Mouse (Mus musculus): ENCODE data around the gene Syne3. TPM values are rescaled to one million over a fixed set of nuclear protein-coding genes. Genes with fewer than 3 reads are reported as not detected.
A peak's percentile ranks its signal among the peaks of the same experiment; 100 is the strongest.

Syne3 gene
- total RNA-seq, 2 experiments from 2014 or later: 9.1 to 9.5 TPM

- no peak for DNase-seq
Measured at GRCm38 (mm10) chr12:104892245-104892644, 117.4 kb downstream of the Syne3 start.

GRCm38 (mm10) chr12:104890066-104890465, 119.5 kb downstream of the Syne3 start:
- DNase-seq: no peak

- no peak for DNase-seq
Measured at GRCm38 (mm10) chr12:104886104-104886503, 123.5 kb downstream of the Syne3 start.

- DNase-seq: no peak
Measured at GRCm38 (mm10) chr12:104882533-104882932, 127.1 kb downstream of the Syne3 start.

GRCm38 (mm10) chr12:104882061-104882460, 127.5 kb downstream of the Syne3 start:
- no peak for DNase-seq

- DNase-seq: no peak
Measured at GRCm38 (mm10) chr12:104881518-104882060, 128.0 kb downstream of the Syne3 start.

- DNase-seq: no peak
Measured at GRCm38 (mm10) chr12:104880367-104880766, 129.2 kb downstream of the Syne3 start.

Small RNA genes within 50 kb of the gene (microRNA-seq; reads per million reads assigned to microRNA genes)
- 9.2 reads per million, percentile 15 among the genes with 10 or more reads in this experiment for gene Mir3069

Other genes with a start within 250 kb of the Syne3 start
- 10 to 100 TPM; 14.4 to 18.3 TPM for gene Clmn, start 144.7 kb downstream of the Syne3 start, total RNA-seq (2021)
- 100 to 1,000 TPM; 158 to 160 TPM for gene Glrx5, start 22.9 kb upstream of the Syne3 start, total RNA-seq (2021)
- gene Tcl1b2, start 136.2 kb upstream of the Syne3 start, total RNA-seq (2021): not detected
- gene Tcl1b1, start 149.9 kb upstream of the Syne3 start, total RNA-seq (2021): not detected
- not detected for gene Tcl1b5, start 166.5 kb upstream of the Syne3 start, total RNA-seq (2021)
- gene Tcl1b3, start 181.2 kb upstream of the Syne3 start, total RNA-seq (2021): not detected
- not detected for gene Tcl1b4, start 192.1 kb upstream of the Syne3 start, total RNA-seq (2021)
- under 1 TPM; 0.21 to 0.39 TPM for gene Tcl1, start 213.0 kb upstream of the Syne3 start, total RNA-seq (2021)